Mouse (Mus musculus) midbrain, embryonic 14.5 days (tissue): ENCODE data around the gene Tmem91. TPM values are rescaled to one million over a fixed set of nuclear protein-coding genes. Genes with fewer than 3 reads are reported as not detected.

ENCODE experiments used
- ATAC-seq: fragments of 200-750 bp; cut with Nextera tagmentation; 2 replicates; pipeline ENCODE4 v1.8.0; 2017; ENCODE audit warnings: moderate number of reproducible peaks, moderate library complexity; ENCODE audit not compliant: low FRiP score, low TSS enrichment
- DNase-seq: peaks from one replicate; pipeline ENCODE4 v3.0.0-alpha.2; 2015
- H3K27ac ChIP-seq: fragments of 300-500 bp; sonication (generic); replicated peaks from 2 replicates; pipeline ENCODE4 v1.5.1; 2014; ENCODE audit warnings: mild to moderate bottlenecking, low read depth, low read length, moderate library complexity
- H3K27me3 ChIP-seq: fragments of 300-500 bp; sonication (generic); 2 replicates; pipeline ENCODE4 v1.6.1; 2014; ENCODE audit warnings: low read length, control low read depth, mixed read lengths; ENCODE audit not compliant: control insufficient read depth, insufficient read depth
- H3K36me3 ChIP-seq: fragments of 300-500 bp; sonication (generic); 2 replicates; pipeline ENCODE4 v1.6.1; 2014; ENCODE audit warnings: low read length, control low read depth; ENCODE audit not compliant: control insufficient read depth, insufficient read depth
- H3K4me1 ChIP-seq: fragments of 300-500 bp; sonication (generic); 2 replicates; pipeline ENCODE4 v1.6.1; 2014; ENCODE audit warnings: mild to moderate bottlenecking, antibody characterized with exemption, low read length, control low read depth; ENCODE audit not compliant: control insufficient read depth, insufficient read depth
- H3K4me2 ChIP-seq: fragments of 300-500 bp; sonication (generic); 2 replicates; pipeline ENCODE4 v1.6.1; 2014; ENCODE audit warnings: mild to moderate bottlenecking, low read length, moderate library complexity
- H3K4me3 ChIP-seq: fragments of 300-500 bp; sonication (generic); replicated peaks from 2 replicates; pipeline ENCODE4 v1.5.1; 2014; ENCODE audit warnings: low read depth, low read length
- H3K9ac ChIP-seq: fragments of 300-500 bp; sonication (generic); replicated peaks from 2 replicates; pipeline ENCODE4 v1.6.1; 2014; ENCODE audit warnings: mild to moderate bottlenecking, low read length, moderate library complexity
- H3K9me3 ChIP-seq: fragments of 300-500 bp; sonication (generic); 2 replicates; pipeline ENCODE4 v1.6.1; 2016; ENCODE audit warnings: low read length, control low read depth, mixed read lengths; ENCODE audit not compliant: control insufficient read depth
- WGBS: fragments of 180-500 bp; shearing (Covaris S2); extraction: QIAGEN DNeasy Blood & Tissue Kit; methylation state at CpG from one replicate; pipeline ENCODE4 v1.1.7; 2014; 5-methylcytosine and 5-hydroxymethylcytosine counted together
- polyA plus RNA-seq: library from polyadenylated mRNA; unstranded; fragments of >200 nt; fragmentation: Nextera tagmentation; extraction: Ambion mirVana; gene quantifications from 2 replicates; pipeline ENCODE4 v1.2.1, GENCODE M21; 2014

The Tmem91 gene
- polyA plus RNA-seq, 1 experiment from 2014 or later = 32.8 TPM

GRCm38 (mm10) chr7:25651281-25651680 is 23.7 kb downstream of the Tmem91 start:
- Histone ChIP-seq H3K27me3 (no peaks in the 10 kb centered on the region), H3K9ac (no peak overlapping the region), H3K9me3 (no peaks in the 10 kb centered on the region), H3K27ac (no peak overlapping the region), H3K4me3 (no peak overlapping the region), H3K36me3 (0 out of 2 replicates have a peak, but pooled peaks cover 4% of the 10 kb centered on the region), H3K4me2 (no peak overlapping the region), H3K4me1 (0 out of 2 replicates have a peak, but pooled peaks cover under 1% of the 10 kb centered on the region)
- DNase-seq = no peak
- WGBS = 93% methylated on average over 8 of the region's 8 CpGs
- ATAC-seq = no peak

- 82% methylated on average over 5 of the region's 5 CpGs for WGBS
- H3K9ac ChIP-seq = no peak overlapping the region
- H3K4me1 ChIP-seq = no peaks in the 10 kb centered on the region
- DNase-seq (no peak), ATAC-seq (no peak)
- no peaks in the 10 kb centered on the region for H3K9me3 ChIP-seq
- H3K4me3 ChIP-seq = no peak overlapping the region
- no peak overlapping the region for H3K27ac ChIP-seq
- no peaks in the 10 kb centered on the region for H3K27me3 ChIP-seq
- no peak overlapping the region for H3K4me2 ChIP-seq
- 0 out of 2 replicates have a peak, but pooled peaks cover 8% of the 10 kb centered on the region for H3K36me3 ChIP-seq
Observed at GRCm38 (mm10) chr7:25649839-25650238, 25.1 kb downstream of the Tmem91 start.

GRCm38 (mm10) chr7:25647574-25648123 is 27.3 kb downstream of the Tmem91 start:
- H3K4me1 ChIP-seq = no peaks in the 10 kb centered on the region
- no peak overlapping the region for H3K4me2 ChIP-seq
- WGBS = 54% methylated on average over 5 of the region's 5 CpGs
- H3K4me3 ChIP-seq = no peak overlapping the region
- ATAC-seq (no peak), DNase-seq (no peak)
- H3K9me3 ChIP-seq = no peaks in the 10 kb centered on the region
- no peak overlapping the region for H3K27ac ChIP-seq
- no peaks in the 10 kb centered on the region for H3K27me3 ChIP-seq
- 0 out of 2 replicates have a peak, but pooled peaks cover 8% of the 10 kb centered on the region for H3K36me3 ChIP-seq
- H3K9ac ChIP-seq = no peak overlapping the region

GRCm38 (mm10) chr7:25645074-25645473 is 29.9 kb downstream of the Tmem91 start:
- DNase-seq = no peak
- no peak for ATAC-seq
- Histone ChIP-seq H3K9ac (no peak overlapping the region), H3K36me3 (peaks cover 20% of the 10 kb centered on the region), H3K27me3 (no peaks in the 10 kb centered on the region), H3K4me2 (no peak overlapping the region), H3K4me1 (no peaks in the 10 kb centered on the region), H3K9me3 (no peaks in the 10 kb centered on the region), H3K4me3 (no peak overlapping the region), H3K27ac (no peak overlapping the region)
- WGBS = 51% methylated on average over 14 of the region's 14 CpGs

- Histone ChIP-seq H3K27me3 (no peaks in the 10 kb centered on the region), H3K9ac (no peak overlapping the region)
- 82% methylated on average over 4 of the region's 4 CpGs for WGBS
Observed at GRCm38 (mm10) chr7:25644631-25645030, 30.3 kb downstream of the Tmem91 start.

GRCm38 (mm10) chr7:25644136-25644535 is 30.8 kb downstream of the Tmem91 start:
- Histone ChIP-seq H3K4me2 (no peak overlapping the region), H3K27me3 (no peaks in the 10 kb centered on the region), H3K9me3 (no peaks in the 10 kb centered on the region), H3K9ac (no peak overlapping the region), H3K36me3 (peaks cover 24% of the 10 kb centered on the region), H3K4me1 (no peaks in the 10 kb centered on the region), H3K4me3 (no peak overlapping the region), H3K27ac (no peak overlapping the region)
- 84% methylated on average over 10 of the region's 10 CpGs for WGBS
- DNase-seq (no peak), ATAC-seq (no peak)

More at GRCm38 (mm10) chr7:25644631-25645030, 30.3 kb downstream of the Tmem91 start:
- no peak for DNase-seq
- ATAC-seq = no peak
- no peak overlapping the region for H3K27ac ChIP-seq
- H3K9me3 ChIP-seq = no peaks in the 10 kb centered on the region
- H3K4me3 ChIP-seq = no peak overlapping the region
- H3K4me1 ChIP-seq = no peaks in the 10 kb centered on the region
- H3K4me2 ChIP-seq = no peak overlapping the region
- H3K36me3 ChIP-seq = peaks cover 24% of the 10 kb centered on the region

- no peak for ATAC-seq
Observed at GRCm38 (mm10) chr7:25639754-25640153, 35.2 kb downstream of the Tmem91 start.

GRCm38 (mm10) chr7:25637099-25637498 is 37.9 kb downstream of the Tmem91 start:
- no peaks in the 10 kb centered on the region for H3K9me3 ChIP-seq
- no peaks in the 10 kb centered on the region for H3K27me3 ChIP-seq
- H3K4me2 ChIP-seq = no peak overlapping the region
- no peak overlapping the region for H3K9ac ChIP-seq
- H3K4me1 ChIP-seq = no peaks in the 10 kb centered on the region
- no peak for DNase-seq
- 91% methylated on average over 5 of the region's 5 CpGs for WGBS
- H3K4me3 ChIP-seq = no peak overlapping the region
- peaks cover 79% of the 10 kb centered on the region for H3K36me3 ChIP-seq
- no peak for ATAC-seq
- no peak overlapping the region for H3K27ac ChIP-seq

More at GRCm38 (mm10) chr7:25639754-25640153, 35.2 kb downstream of the Tmem91 start:
- Histone ChIP-seq H3K4me3 (no peak overlapping the region), H3K9me3 (no peaks in the 10 kb centered on the region), H3K4me1 (no peaks in the 10 kb centered on the region), H3K9ac (no peak overlapping the region), H3K36me3 (peaks cover 59% of the 10 kb centered on the region), H3K27ac (no peak overlapping the region), H3K4me2 (no peak overlapping the region), H3K27me3 (no peaks in the 10 kb centered on the region)
- WGBS = 91% methylated on average over 4 of the region's 4 CpGs
- DNase-seq = no peak

GRCm38 (mm10) chr7:25636373-25636772 is 38.6 kb downstream of the Tmem91 start:
- peaks cover 80% of the 10 kb centered on the region for H3K36me3 ChIP-seq
- DNase-seq (no peak), ATAC-seq (no peak)
- no peak overlapping the region for H3K4me2 ChIP-seq
- no peaks in the 10 kb centered on the region for H3K4me1 ChIP-seq
- H3K9ac ChIP-seq = no peak overlapping the region
- no peaks in the 10 kb centered on the region for H3K27me3 ChIP-seq
- no peak overlapping the region for H3K4me3 ChIP-seq
- H3K27ac ChIP-seq = no peak overlapping the region
- H3K9me3 ChIP-seq = no peaks in the 10 kb centered on the region
- WGBS = 73% methylated on average over 3 of the region's 3 CpGs
